Mouse (Mus musculus) adipocyte (in vitro differentiated cells): ENCODE data around the gene Safb.

Experiments used
- DNase-seq: peaks from one replicate; pipeline ENCODE4 v3.0.0-alpha.2; 2016; ENCODE audit warnings: low spot score

Gene Safb

GRCm38 (mm10) chr17:56584257-56585130, at the start of gene Safb, which contains the start of gene Safb2:
Gene Safb, plus strand, starts transcription at chr17:56584825.
Gene Safb2, minus strand, starts transcription at chr17:56584585.
- peak; percentile 99 for DNase-seq

- DNase-seq: no peak
Observed at GRCm38 (mm10) chr17:56536192-56536591, 48.4 kb upstream of the Safb start.

- no peak for DNase-seq
Observed at GRCm38 (mm10) chr17:56536874-56537273, 47.8 kb upstream of the Safb start.

GRCm38 (mm10) chr17:56537912-56538311, 46.7 kb upstream of the Safb start:
- no peak for DNase-seq

GRCm38 (mm10) chr17:56540562-56540975, 44.1 kb upstream of the Safb start:
- no peak for DNase-seq

- DNase-seq: no peak
Observed at GRCm38 (mm10) chr17:56542736-56543135, 41.9 kb upstream of the Safb start.

GRCm38 (mm10) chr17:56543684-56544224, 40.9 kb upstream of the Safb start:
- DNase-seq: no peak

- DNase-seq: no peak
Observed at GRCm38 (mm10) chr17:56544699-56545387, 39.8 kb upstream of the Safb start.

GRCm38 (mm10) chr17:56545945-56546344, 38.7 kb upstream of the Safb start:
- no peak for DNase-seq

- DNase-seq: no peak
Observed at GRCm38 (mm10) chr17:56546576-56546975, 38.0 kb upstream of the Safb start.

GRCm38 (mm10) chr17:56547116-56547845, 37.3 kb upstream of the Safb start:
- no peak for DNase-seq

- no peak for DNase-seq
Observed at GRCm38 (mm10) chr17:56547846-56548604, 36.6 kb upstream of the Safb start.

- no peak for DNase-seq
Observed at GRCm38 (mm10) chr17:56548605-56549105, 36.0 kb upstream of the Safb start.

GRCm38 (mm10) chr17:56550784-56551475, 33.7 kb upstream of the Safb start:
- DNase-seq: no peak

- peak; percentile 55 for DNase-seq
Observed at GRCm38 (mm10) chr17:56551841-56552581, 32.6 kb upstream of the Safb start.

- DNase-seq: peak; percentile 89
Observed at GRCm38 (mm10) chr17:56552781-56553363, 31.8 kb upstream of the Safb start.

GRCm38 (mm10) chr17:56554122-56554551, 30.5 kb upstream of the Safb start, which contains the start of gene Gm20219:
Gene Gm20219, minus strand, starts transcription at chr17:56554387.
- no peak for DNase-seq

GRCm38 (mm10) chr17:56558448-56558847, 26.2 kb upstream of the Safb start:
- DNase-seq: peak; percentile 72

GRCm38 (mm10) chr17:56559386-56559785, 25.2 kb upstream of the Safb start:
- DNase-seq: peak; percentile 64
